Mouse (Mus musculus): ENCODE data around the gene Map3k12. TPM values are rescaled to one million over a fixed set of nuclear protein-coding genes. Genes with fewer than 3 reads are reported as not detected.
A peak's percentile ranks its signal among the peaks of the same experiment; 100 is the strongest.

Map3k12 gene
- polyA plus RNA-seq, 1 experiment from 2014 or later: 14.3 TPM

- no peak overlapping the region for H3K4me3 ChIP-seq (ENCODE audit: low read depth, low read length)
- WGBS: 6% methylated on average over 6 of the region's 6 CpGs
Observed at GRCm38 (mm10) chr15:102511285-102511833, 5.5 kb downstream of the Map3k12 start.

GRCm38 (mm10) chr15:102510590-102511284, 6.1 kb downstream of the Map3k12 start:
- H3K4me2 ChIP-seq (ENCODE audit: low read depth, severe bottlenecking): peak overlapping the region; percentile 92
- WGBS: 3% methylated on average over 34 of the region's 34 CpGs
- peak overlapping the region; percentile 60 for H3K4me3 ChIP-seq (ENCODE audit: low read depth, low read length)
- H3K36me3 ChIP-seq (ENCODE audit: control insufficient read depth, insufficient read depth, low read length): no peaks in the 10 kb centered on the region
- peak overlapping the region; percentile 24; the same call in 1 of the 2 replicates for H3K27ac ChIP-seq (replicated peaks; ENCODE audit: low read depth, low read length)
- peak overlapping the region; percentile 60 for H3K9ac ChIP-seq (ENCODE audit: low read length)
- H3K9me3 ChIP-seq (ENCODE audit: control insufficient read depth, low read length): no peaks in the 10 kb centered on the region
- DNase-seq (ENCODE audit: low spot score) (peak; percentile 97), ATAC-seq (ENCODE audit: insufficient number of reproducible peaks, low FRiP score, low TSS enrichment, low read depth) (peak; percentile 93)
- no peaks in the 10 kb centered on the region for H3K27me3 ChIP-seq (ENCODE audit: control insufficient read depth, insufficient read depth, low read length)
- H3K4me1 ChIP-seq (ENCODE audit: control insufficient read depth, insufficient read depth, low read length): peaks cover 28% of the 10 kb centered on the region

More at GRCm38 (mm10) chr15:102511285-102511833, 5.5 kb downstream of the Map3k12 start:
- Histone ChIP-seq H3K27me3 (ENCODE audit: control insufficient read depth, insufficient read depth, low read length) (no peaks in the 10 kb centered on the region), H3K9ac (ENCODE audit: low read length) (no peak overlapping the region), H3K27ac (replicated peaks; ENCODE audit: low read depth, low read length) (no peak overlapping the region; the same call in 1 of the 2 replicates), H3K36me3 (ENCODE audit: control insufficient read depth, insufficient read depth, low read length) (no peaks in the 10 kb centered on the region), H3K9me3 (ENCODE audit: control insufficient read depth, low read length) (no peaks in the 10 kb centered on the region), H3K4me2 (ENCODE audit: low read depth, severe bottlenecking) (peak overlapping the region; percentile 92), H3K4me1 (ENCODE audit: control insufficient read depth, insufficient read depth, low read length) (peaks cover 28% of the 10 kb centered on the region)
- ATAC-seq (ENCODE audit: insufficient number of reproducible peaks, low FRiP score, low TSS enrichment, low read depth) (no peak), DNase-seq (ENCODE audit: low spot score) (peak; percentile 47)

GRCm38 (mm10) chr15:102510110-102510509, 6.8 kb downstream of the Map3k12 start:
- ATAC-seq (ENCODE audit: insufficient number of reproducible peaks, low FRiP score, low TSS enrichment, low read depth) (peak; percentile 18; the same call in 1 of the 2 replicates), DNase-seq (ENCODE audit: low spot score) (no peak)
- peak overlapping the region; percentile 24; the same call in 1 of the 2 replicates for H3K27ac ChIP-seq (replicated peaks; ENCODE audit: low read depth, low read length)
- H3K9me3 ChIP-seq (ENCODE audit: control insufficient read depth, low read length): no peaks in the 10 kb centered on the region
- no peaks in the 10 kb centered on the region for H3K27me3 ChIP-seq (ENCODE audit: control insufficient read depth, insufficient read depth, low read length)
- peak overlapping the region; percentile 60 for H3K9ac ChIP-seq (ENCODE audit: low read length)
- H3K36me3 ChIP-seq (ENCODE audit: control insufficient read depth, insufficient read depth, low read length): no peaks in the 10 kb centered on the region
- H3K4me1 ChIP-seq (ENCODE audit: control insufficient read depth, insufficient read depth, low read length): peaks cover 28% of the 10 kb centered on the region
- H3K4me2 ChIP-seq (ENCODE audit: low read depth, severe bottlenecking): peak overlapping the region; percentile 92
- H3K4me3 ChIP-seq (ENCODE audit: low read depth, low read length): peak overlapping the region; percentile 60
- WGBS: 7% methylated on average over 9 of the region's 9 CpGs

- ATAC-seq (ENCODE audit: insufficient number of reproducible peaks, low FRiP score, low TSS enrichment, low read depth): no peak
- 89% methylated on average over 3 of the region's 3 CpGs for WGBS
Observed at GRCm38 (mm10) chr15:102508336-102508735, 8.5 kb downstream of the Map3k12 start.

GRCm38 (mm10) chr15:102507561-102507960, 9.3 kb downstream of the Map3k12 start:
- Histone ChIP-seq H3K36me3 (ENCODE audit: control insufficient read depth, insufficient read depth, low read length) (peaks cover 10% of the 10 kb centered on the region; the same call in 1 of the 2 replicates), H3K4me1 (ENCODE audit: control insufficient read depth, insufficient read depth, low read length) (peaks cover 28% of the 10 kb centered on the region), H3K4me2 (ENCODE audit: low read depth, severe bottlenecking) (no peak overlapping the region), H3K27me3 (ENCODE audit: control insufficient read depth, insufficient read depth, low read length) (no peaks in the 10 kb centered on the region), H3K4me3 (ENCODE audit: low read depth, low read length) (no peak overlapping the region), H3K9me3 (ENCODE audit: control insufficient read depth, low read length) (no peaks in the 10 kb centered on the region), H3K27ac (replicated peaks; ENCODE audit: low read depth, low read length) (no peak overlapping the region), H3K9ac (ENCODE audit: low read length) (no peak overlapping the region)
- DNase-seq (ENCODE audit: low spot score) (no peak), ATAC-seq (ENCODE audit: insufficient number of reproducible peaks, low FRiP score, low TSS enrichment, low read depth) (no peak)

More at GRCm38 (mm10) chr15:102508336-102508735, 8.5 kb downstream of the Map3k12 start:
- Histone ChIP-seq H3K9ac (ENCODE audit: low read length) (no peak overlapping the region), H3K36me3 (ENCODE audit: control insufficient read depth, insufficient read depth, low read length) (peaks cover 9% of the 10 kb centered on the region; the same call in 1 of the 2 replicates), H3K27me3 (ENCODE audit: control insufficient read depth, insufficient read depth, low read length) (no peaks in the 10 kb centered on the region), H3K4me3 (ENCODE audit: low read depth, low read length) (no peak overlapping the region), H3K27ac (replicated peaks; ENCODE audit: low read depth, low read length) (no peak overlapping the region), H3K4me1 (ENCODE audit: control insufficient read depth, insufficient read depth, low read length) (peaks cover 28% of the 10 kb centered on the region), H3K9me3 (ENCODE audit: control insufficient read depth, low read length) (no peaks in the 10 kb centered on the region), H3K4me2 (ENCODE audit: low read depth, severe bottlenecking) (no peak overlapping the region)
- no peak for DNase-seq (ENCODE audit: low spot score)

GRCm38 (mm10) chr15:102506864-102507263, 10.0 kb downstream of the Map3k12 start:
- no peak overlapping the region for H3K9ac ChIP-seq (ENCODE audit: low read length)
- ATAC-seq (ENCODE audit: insufficient number of reproducible peaks, low FRiP score, low TSS enrichment, low read depth) (no peak), DNase-seq (ENCODE audit: low spot score) (no peak)
- H3K9me3 ChIP-seq (ENCODE audit: control insufficient read depth, low read length): no peaks in the 10 kb centered on the region
- no peak overlapping the region for H3K4me2 ChIP-seq (ENCODE audit: low read depth, severe bottlenecking)
- peaks cover 21% of the 10 kb centered on the region for H3K4me1 ChIP-seq (ENCODE audit: control insufficient read depth, insufficient read depth, low read length)
- H3K36me3 ChIP-seq (ENCODE audit: control insufficient read depth, insufficient read depth, low read length): peaks cover 11% of the 10 kb centered on the region
- H3K27ac ChIP-seq (replicated peaks; ENCODE audit: low read depth, low read length): no peak overlapping the region
- 85% methylated on average over 1 of the region's 1 CpGs for WGBS
- no peak overlapping the region for H3K4me3 ChIP-seq (ENCODE audit: low read depth, low read length)
- H3K27me3 ChIP-seq (ENCODE audit: control insufficient read depth, insufficient read depth, low read length): no peaks in the 10 kb centered on the region

GRCm38 (mm10) chr15:102506464-102506830, 10.4 kb downstream of the Map3k12 start:
- no peak for DNase-seq (ENCODE audit: low spot score)
- H3K4me2 ChIP-seq (ENCODE audit: low read depth, severe bottlenecking): no peak overlapping the region
- no peak overlapping the region for H3K4me3 ChIP-seq (ENCODE audit: low read depth, low read length)
- H3K27me3 ChIP-seq (ENCODE audit: control insufficient read depth, insufficient read depth, low read length): no peaks in the 10 kb centered on the region
- peaks cover 16% of the 10 kb centered on the region for H3K4me1 ChIP-seq (ENCODE audit: control insufficient read depth, insufficient read depth, low read length)
- peaks cover 15% of the 10 kb centered on the region for H3K36me3 ChIP-seq (ENCODE audit: control insufficient read depth, insufficient read depth, low read length)
- ATAC-seq (ENCODE audit: insufficient number of reproducible peaks, low FRiP score, low TSS enrichment, low read depth): no peak
- no peak overlapping the region for H3K9ac ChIP-seq (ENCODE audit: low read length)
- H3K9me3 ChIP-seq (ENCODE audit: control insufficient read depth, low read length): no peaks in the 10 kb centered on the region
- no peak overlapping the region for H3K27ac ChIP-seq (replicated peaks; ENCODE audit: low read depth, low read length)
- 77% methylated on average over 2 of the region's 2 CpGs for WGBS

- peaks cover 20% of the 10 kb centered on the region for H3K36me3 ChIP-seq (ENCODE audit: control insufficient read depth, insufficient read depth, low read length)
- 91% methylated on average over 9 of the region's 9 CpGs for WGBS
- no peaks in the 10 kb centered on the region for H3K27me3 ChIP-seq (ENCODE audit: control insufficient read depth, insufficient read depth, low read length)
- H3K4me3 ChIP-seq (ENCODE audit: low read depth, low read length): no peak overlapping the region
- no peak overlapping the region for H3K27ac ChIP-seq (replicated peaks; ENCODE audit: low read depth, low read length)
- no peak for ATAC-seq (ENCODE audit: insufficient number of reproducible peaks, low FRiP score, low TSS enrichment, low read depth)
- H3K4me1 ChIP-seq (ENCODE audit: control insufficient read depth, insufficient read depth, low read length): peaks cover 11% of the 10 kb centered on the region
- no peak overlapping the region for H3K9ac ChIP-seq (ENCODE audit: low read length)
- DNase-seq (ENCODE audit: low spot score): no peak
- H3K9me3 ChIP-seq (ENCODE audit: control insufficient read depth, low read length): no peaks in the 10 kb centered on the region
- H3K4me2 ChIP-seq (ENCODE audit: low read depth, severe bottlenecking): no peak overlapping the region
Observed at GRCm38 (mm10) chr15:102505770-102506463, 10.9 kb downstream of the Map3k12 start.
